Comparison of ENCODE assay signal across 8 mouse cellular contexts in genomic region chr9:110857781-110858472, GRCm38 (mm10). TPM values are rescaled to one million over a fixed set of nuclear protein-coding genes. Genes with fewer than 3 reads are reported as not detected.
DNase-seq lines count a peak whose midpoint lies in the region; ATAC-seq and TF ChIP-seq lines count a peak whose summit lies in the region.

Gene Prss50, plus strand, starts transcription at chr9:110857967.

- peak within 1 kb of the TSS; percentile 56 for H3K4me2 ChIP-seq in embryonic facial prominence, embryonic 12.5 days (replicated peaks)
- H3K4me2 ChIP-seq in intestine, embryonic 16.5 days (ENCODE audit: low read depth, low read length), result peak within 1 kb of the TSS; percentile 62

- peak; percentile 79 for TF ChIP-seq CTCF in layer of hippocampus, adult 2 months (conservative IDR thresholded peaks at IDR 0.05)

- intact Hi-C loops in left cerebral cortex, postnatal 14 days (cut with DNase I), result no loop called here

- H3K9me3 ChIP-seq in embryonic facial prominence, embryonic 12.5 days, result no peaks in the 10 kb centered on the region
- H3K9me3 ChIP-seq in intestine, embryonic 16.5 days (ENCODE audit: control insufficient read depth, low read length), result no peaks in the 10 kb centered on the region

- H3K4me3 ChIP-seq in layer of hippocampus, adult 2 months, result peak within 1 kb of the TSS; percentile 23
- H3K4me3 ChIP-seq in embryonic facial prominence, embryonic 12.5 days, result peak within 1 kb of the TSS; percentile 31
- peak within 1 kb of the TSS; percentile 37 for H3K4me3 ChIP-seq in intestine, embryonic 16.5 days (ENCODE audit: low read length)

- ATAC-seq in embryonic facial prominence, embryonic 12.5 days (ENCODE audit: insufficient number of reproducible peaks, insufficient read depth, low FRiP score, low TSS enrichment), result no peak
- peak; percentile 32; the same call in 1 of the 2 replicates for ATAC-seq in intestine, embryonic 16.5 days

- H3K27me3 ChIP-seq in embryonic facial prominence, embryonic 12.5 days, result peaks cover 27% of the 10 kb centered on the region
- peaks cover 7% of the 10 kb centered on the region; the same call in 1 of the 2 replicates for H3K27me3 ChIP-seq in intestine, embryonic 16.5 days (replicated peaks; ENCODE audit: control insufficient read depth, insufficient read depth, low read length)

- no peak within 1 kb of the TSS for H3K27ac ChIP-seq in layer of hippocampus, adult 2 months
- no peak within 1 kb of the TSS for H3K27ac ChIP-seq in embryonic facial prominence, embryonic 12.5 days
- H3K27ac ChIP-seq in intestine, embryonic 16.5 days (ENCODE audit: low read length), result no peak within 1 kb of the TSS

- DNase-seq in layer of hippocampus, adult 2 months (ENCODE audit: low spot score in 2 of 2), result no peak
- DNase-seq in layer of hippocampus, adult 8-10 months (ENCODE audit: low spot score in 2 of 2), result no peak
- peak; percentile 59 for DNase-seq in naive thymus-derived CD4-positive, alpha-beta T cell, adult 2 months (ENCODE audit: low read depth)
- no peak for DNase-seq in right cerebral cortex, postnatal 25 days
- DNase-seq in left cerebral cortex, postnatal 14 days (ENCODE audit: low spot score in 2 of 2), result no peak
- DNase-seq in gastrocnemius, adult 8-10 months (ENCODE audit: low spot score in 2 of 2), result no peak

- H3K9ac ChIP-seq in embryonic facial prominence, embryonic 12.5 days, result peak within 1 kb of the TSS; percentile 34; the same call in 1 of the 2 replicates
- H3K9ac ChIP-seq in intestine, embryonic 16.5 days (ENCODE audit: low read depth, low read length), result peak within 1 kb of the TSS; percentile 43

- H3K4me1 ChIP-seq in embryonic facial prominence, embryonic 12.5 days, result peaks cover 9% of the 10 kb centered on the region
- peaks cover 4% of the 10 kb centered on the region; the same call in 1 of the 2 replicates for H3K4me1 ChIP-seq in intestine, embryonic 16.5 days (ENCODE audit: control insufficient read depth, insufficient read depth, low read length)

- no peaks in the 10 kb centered on the region for H3K36me3 ChIP-seq in embryonic facial prominence, embryonic 12.5 days
- no peaks in the 10 kb centered on the region for H3K36me3 ChIP-seq in intestine, embryonic 16.5 days (ENCODE audit: control insufficient read depth, insufficient read depth, low read length)

- WGBS in embryonic facial prominence, embryonic 12.5 days, result 6% methylated on average over 46 of the region's 50 CpGs
- WGBS in intestine, embryonic 16.5 days, result 11% methylated on average over 49 of the region's 50 CpGs

RNA-seq across cellular contexts. Expression of gene Prss50, which starts in this region (rescaled TPM):
- total RNA-seq in layer of hippocampus, adult 2 months (2021), result under 1 TPM; 0.32 to 0.51 TPM
- 1 to 10 TPM in 2 of 4 experiments, under 1 TPM in 2; 0.60 to 2.1 (median 1.4) TPM for total RNA-seq in layer of hippocampus, adult 8-10 months (2022)
- polyA plus RNA-seq in embryonic facial prominence, embryonic 12.5 days (2016; fragmentation: Nextera tagmentation; extraction: Ambion mirVana), result 0.15 and 0.50 TPM in 2 replicates
- 0.37 and 0.61 TPM in 2 replicates for polyA plus RNA-seq in intestine, embryonic 16.5 days (2015; fragmentation: Nextera tagmentation; extraction: Ambion mirVana)
- total RNA-seq in left cerebral cortex, postnatal 14 days (2021), result not detected
- total RNA-seq in gastrocnemius, adult 8-10 months (2022), result not detected

Comparison
In these comparisons a context has a peak if more than half of its experiments do, and no peak if none do; other contexts are left out.
1. Peak in ATAC-seq, H3K4me3 ChIP-seq, H3K9ac ChIP-seq and H3K4me2 ChIP-seq in intestine, embryonic 16.5 days; RNA of the gene not detected or under 1 TPM.